Mouse (Mus musculus) B cell, adult 2 months (primary cell): ENCODE results near the gene Slc25a23.
A peak's percentile ranks its signal among the peaks of the same experiment; 100 is the strongest.

Source experiments
- DNase-seq, 2 experiments: peaks; one replicate each; pipeline ENCODE4 v3.0.0; 2022

The Slc25a23 gene

DNA sequence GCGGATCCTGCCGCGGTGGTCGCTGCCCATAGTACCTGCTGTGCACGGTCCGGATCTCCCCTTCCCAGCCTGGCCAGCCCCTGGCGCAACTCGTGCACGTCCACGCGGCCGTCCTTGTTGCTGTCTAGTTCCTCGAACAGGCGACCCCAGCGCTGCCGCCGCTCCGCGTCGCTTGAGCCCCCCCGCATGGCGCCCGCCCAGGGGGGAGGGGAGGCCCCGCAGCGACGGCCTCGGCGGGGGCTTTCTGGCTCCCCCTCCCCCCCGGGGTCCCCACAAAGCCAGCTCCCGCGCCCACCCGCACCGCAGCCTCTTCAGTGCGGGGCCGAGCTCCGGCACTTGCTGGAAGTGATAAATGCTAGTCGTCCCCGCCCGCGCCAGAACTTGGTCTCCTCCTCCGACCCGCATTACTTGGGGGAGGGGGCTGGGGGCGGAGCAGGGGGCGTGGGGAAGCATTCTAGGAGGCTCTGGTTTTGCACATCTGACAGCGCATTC lies at the start of gene Slc25a23:
Slc25a23 (minus strand) TSS at position 378 of the 492 bp plus-strand sequence.
- DNase-seq: peak; percentile 58 to 59

- no peak for DNase-seq
These were observed 49.1 kb upstream of the Slc25a23 start for GRCm38 (mm10) chr17:57108666-57109171.

GRCm38 (mm10) chr17:57108040-57108665 lies 48.5 kb upstream of the Slc25a23 start:
- DNase-seq: no peak

DNA sequence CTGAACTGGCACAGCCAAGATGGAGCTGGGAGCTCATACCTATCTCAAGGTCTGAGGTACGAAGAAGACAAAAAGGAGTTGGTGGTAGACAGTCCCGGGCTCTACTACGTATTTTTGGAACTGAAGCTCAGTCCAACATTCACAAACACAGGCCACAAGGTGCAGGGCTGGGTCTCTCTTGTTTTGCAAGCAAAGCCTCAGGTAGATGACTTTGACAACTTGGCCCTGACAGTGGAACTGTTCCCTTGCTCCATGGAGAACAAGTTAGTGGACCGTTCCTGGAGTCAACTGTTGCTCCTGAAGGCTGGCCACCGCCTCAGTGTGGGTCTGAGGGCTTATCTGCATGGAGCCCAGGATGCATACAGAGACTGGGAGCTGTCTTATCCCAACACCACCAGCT lies 47.4 kb upstream of the Slc25a23 start:
- no peak for DNase-seq

DNA sequence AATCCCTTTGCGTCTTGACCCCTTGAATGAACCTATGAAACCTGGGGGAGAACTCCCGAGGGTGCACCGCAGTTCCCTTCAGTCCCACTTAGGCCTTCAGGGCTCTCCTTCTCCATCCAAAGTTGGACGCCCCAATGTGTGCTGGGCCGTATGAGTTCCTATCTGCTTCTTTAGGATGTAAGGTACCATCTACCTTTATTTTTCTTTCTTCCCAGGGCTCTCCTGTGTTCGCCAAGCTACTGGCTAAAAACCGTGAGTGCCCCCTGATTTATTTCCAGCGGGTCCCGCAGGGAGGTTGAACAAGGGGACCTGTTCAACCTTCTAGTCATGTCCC lies 46.3 kb upstream of the Slc25a23 start:
- no peak for DNase-seq

- peak; percentile 21 to 30 for DNase-seq
These were observed 45.7 kb upstream of the Slc25a23 start, which contains the start of gene Tnfsf9 for GRCm38 (mm10) chr17:57105181-57106034. Gene Tnfsf9, plus strand, starts transcription at chr17:57105325.

- DNase-seq: no peak
These were observed 44.8 kb upstream of the Slc25a23 start for GRCm38 (mm10) chr17:57104496-57104895.

GRCm38 (mm10) chr17:57102276-57102675 lies 42.6 kb upstream of the Slc25a23 start:
- DNase-seq: no peak

DNA sequence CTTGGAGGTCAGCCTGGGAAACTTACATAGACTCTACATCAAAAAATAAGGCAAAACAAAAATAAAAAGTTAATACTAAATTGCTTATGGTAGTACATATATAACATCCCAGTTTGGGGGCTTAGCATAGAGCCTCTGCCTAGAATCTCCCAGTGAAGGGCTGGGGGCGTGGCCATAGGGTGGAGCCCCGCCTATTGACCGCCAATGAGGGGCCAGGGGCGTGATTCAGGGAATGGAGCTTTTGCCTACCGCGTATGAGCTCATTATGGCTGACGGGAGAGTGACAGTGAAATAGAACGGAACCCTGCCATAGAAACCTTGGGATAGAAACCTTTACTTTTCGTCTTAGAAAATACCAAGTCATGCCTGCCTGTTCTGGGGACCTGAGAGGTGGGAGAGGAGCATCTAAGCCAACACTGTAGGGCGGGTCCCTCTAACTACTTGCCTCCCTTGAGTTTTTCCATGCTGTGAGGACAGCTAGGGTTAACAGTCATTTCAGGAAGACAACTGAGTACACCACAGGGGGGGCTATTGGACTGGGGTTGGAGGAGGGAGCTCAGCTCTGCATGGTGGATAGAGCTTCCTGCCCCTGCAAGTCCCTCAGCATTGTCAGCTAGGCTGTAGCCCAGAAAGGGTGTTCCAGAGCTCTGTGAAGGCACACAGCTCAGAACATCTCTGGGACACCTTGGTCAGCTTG lies 40.1 kb upstream of the Slc25a23 start:
- DNase-seq: no peak

DNA sequence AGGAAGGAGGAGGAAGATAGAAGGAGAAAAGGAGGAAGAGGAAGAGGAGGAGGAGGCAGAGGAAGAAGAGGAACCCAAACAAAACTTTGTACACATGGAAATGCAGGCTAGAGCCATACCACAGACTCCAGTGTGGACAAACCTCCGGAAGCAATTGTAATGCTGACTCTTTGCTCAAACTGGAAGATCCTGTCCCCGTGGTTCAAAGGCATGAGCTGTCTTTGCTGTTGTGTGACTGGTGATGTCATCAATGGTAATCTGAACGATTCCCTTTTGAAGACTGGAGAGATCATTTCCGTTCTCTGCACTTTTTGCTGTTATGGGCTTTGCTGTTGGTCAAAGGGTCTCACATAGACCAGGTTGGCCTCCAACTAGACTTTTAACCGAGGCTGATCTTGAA lies 38.7 kb upstream of the Slc25a23 start:
- DNase-seq: no peak

- peak; percentile 92 to 93 for DNase-seq
These were observed 36.9 kb upstream of the Slc25a23 start for GRCm38 (mm10) chr17:57096623-57096920.

DNA sequence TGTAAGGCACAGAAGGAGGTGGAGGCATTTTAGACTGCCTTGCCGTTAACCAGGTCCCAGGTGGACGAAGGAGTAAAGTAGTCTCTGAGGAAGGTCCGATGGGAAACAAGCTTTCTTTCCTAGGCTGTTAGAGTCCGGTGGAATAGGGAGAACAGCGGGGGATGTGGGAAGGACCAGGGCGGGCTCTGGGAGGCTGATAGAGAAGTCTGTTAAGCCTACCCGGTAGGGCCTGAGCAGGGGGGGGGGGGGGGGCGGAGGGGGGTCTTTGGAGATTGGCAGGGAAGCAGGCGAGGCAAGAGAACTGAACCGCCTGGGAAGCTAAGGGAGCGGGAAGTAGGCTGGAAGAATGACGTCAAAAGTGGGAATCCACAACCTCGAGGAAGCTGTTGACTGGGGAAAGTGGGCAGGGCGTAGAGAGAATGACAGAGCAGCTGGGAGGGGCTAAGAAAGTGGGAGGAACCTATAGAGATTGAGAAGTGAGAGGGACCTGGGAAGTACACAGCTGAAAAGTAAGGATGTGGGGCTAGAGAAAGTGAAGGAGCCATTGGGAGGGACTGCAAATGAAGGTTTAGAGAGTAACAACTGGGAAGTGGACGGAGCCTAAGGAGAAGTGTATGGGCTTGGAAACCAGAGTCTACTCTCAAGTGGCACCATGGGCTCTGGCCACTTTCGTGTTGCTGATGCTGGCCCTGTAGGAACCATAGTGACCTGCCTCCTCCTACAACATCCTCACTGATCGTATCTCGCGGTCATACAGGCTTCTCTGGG lies 36.4 kb upstream of the Slc25a23 start:
- peak in 1 of 2 experiments; percentile 54 for DNase-seq

- no peak for DNase-seq
These were observed 34.6 kb upstream of the Slc25a23 start for GRCm38 (mm10) chr17:57094222-57094621.

- DNase-seq: no peak
These were observed 27.6 kb upstream of the Slc25a23 start, which contains the start of gene Tubb4a for GRCm38 (mm10) chr17:57087049-57087832. Gene Tubb4a, minus strand, starts transcription at chr17:57087782.

DNA sequence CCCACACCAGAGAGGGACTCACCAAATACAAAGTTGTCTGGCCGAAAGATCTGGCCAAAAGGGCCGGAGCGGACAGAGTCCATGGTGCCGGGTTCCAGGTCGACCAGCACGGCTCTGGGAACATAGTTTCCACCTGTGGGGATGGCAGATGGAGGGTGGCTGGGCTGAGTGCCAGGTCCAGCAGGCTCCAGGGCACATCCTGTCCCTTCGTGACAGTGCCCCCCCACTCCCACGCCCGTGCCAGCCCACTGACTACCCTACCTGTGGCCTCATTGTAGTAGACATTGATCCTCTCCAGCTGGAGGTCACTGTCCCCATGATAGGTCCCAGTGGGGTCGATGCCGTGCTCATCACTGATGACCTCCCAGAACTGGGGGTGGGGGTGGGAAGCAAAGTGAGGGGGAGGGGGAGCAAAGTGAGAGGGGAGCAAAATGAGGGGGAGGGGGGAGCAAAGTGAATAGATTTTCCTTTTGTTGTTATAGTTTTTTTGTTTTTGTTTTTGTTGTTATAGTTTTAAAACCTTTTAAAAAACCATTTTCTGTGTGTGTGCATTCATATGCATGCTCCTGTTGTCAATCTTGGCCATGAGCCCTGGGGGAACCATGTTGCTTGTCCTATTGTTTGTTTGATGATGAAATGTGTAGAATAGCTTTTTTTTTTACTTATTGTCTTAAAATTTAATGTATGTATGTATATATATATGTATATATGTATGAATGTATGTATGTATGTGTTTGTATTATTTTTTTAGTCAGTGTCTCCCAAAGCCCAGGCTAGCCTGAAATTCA lies 26.5 kb upstream of the Slc25a23 start:
- no peak for DNase-seq

DNA sequence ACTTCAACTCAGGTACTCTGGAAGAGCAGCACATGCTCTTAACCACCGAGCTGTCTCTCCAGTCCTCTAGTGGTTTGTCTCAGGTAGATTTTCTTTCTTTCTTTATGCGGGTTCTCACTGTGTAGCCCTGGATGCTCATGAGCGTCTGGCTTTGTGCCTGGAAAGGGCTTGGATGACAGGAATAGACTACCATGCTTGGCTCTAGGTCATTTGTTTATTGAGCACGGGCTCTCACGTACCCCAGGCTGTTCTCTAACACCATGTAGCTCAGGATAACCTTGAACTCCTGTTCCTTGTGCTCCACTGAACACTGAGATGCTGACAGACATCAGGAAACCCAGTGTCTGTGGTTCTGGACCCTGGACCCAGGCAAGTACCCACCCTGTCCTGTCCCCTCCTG lies 22.8 kb upstream of the Slc25a23 start:
- no peak for DNase-seq

GRCm38 (mm10) chr17:57081234-57081842 lies 21.7 kb upstream of the Slc25a23 start:
- no peak for DNase-seq

- no peak for DNase-seq
These were observed 20.3 kb upstream of the Slc25a23 start for GRCm38 (mm10) chr17:57079919-57080318.

- peak; percentile 72 to 76 for DNase-seq
These were observed 18.7 kb upstream of the Slc25a23 start, which contains the start of gene Dennd1c for GRCm38 (mm10) chr17:57078336-57078735. Gene Dennd1c, minus strand, starts transcription at chr17:57078514.

- no peak for DNase-seq
These were observed 17.3 kb upstream of the Slc25a23 start for GRCm38 (mm10) chr17:57076916-57077315.
